Mouse (Mus musculus) bone marrow, adult 2 months (tissue): Measurements from ENCODE around the gene Ccdc9b. TPM values are rescaled to one million over a fixed set of nuclear protein-coding genes. Genes with fewer than 3 reads are reported as not detected.

Experiments used
- H3K27ac ChIP-seq: fragments of 200-500 bp; 2 replicates; pipeline ENCODE4 v1.5.1; 2012; ENCODE audit warnings: low read depth, mild to moderate bottlenecking, control low read depth, inconsistent platforms, low read length; ENCODE audit not compliant: control insufficient read depth, poor library complexity, insufficient read depth
- H3K4me1 ChIP-seq: fragments of 200-500 bp; 2 replicates; pipeline ENCODE4 v1.6.1; 2011; ENCODE audit warnings: low read length; ENCODE audit not compliant: control insufficient read depth, insufficient read depth
- H3K4me3 ChIP-seq: fragments of 200-500 bp; replicated peaks from 2 replicates; pipeline ENCODE3; 2011; ENCODE audit warnings: mild to moderate bottlenecking, low read depth, low read length, control low read depth; ENCODE audit not compliant: control insufficient read depth
- CTCF ChIP-seq: fragments of 200-500 bp; IDR thresholded peaks from 2 replicates; pipeline ENCODE4 v1.5.1; 2011; ENCODE audit warnings: low read length, control low read depth; ENCODE audit not compliant: control insufficient read depth, insufficient read depth
- POLR2A ChIP-seq: fragments of 200-500 bp; IDR thresholded peaks from 2 replicates; pipeline ENCODE4 v1.6.1; 2011; ENCODE audit warnings: low read depth, mild to moderate bottlenecking, control low read depth, low read length, borderline replicate concordance; ENCODE audit not compliant: control insufficient read depth
- WGBS: fragments of 180-500 bp; shearing (Covaris S2); methylation state at CpG from one replicate; pipeline ENCODE4 v1.1.7; 2018; 5-methylcytosine and 5-hydroxymethylcytosine counted together
- polyA plus RNA-seq: library from polyadenylated mRNA; stranded (reverse); fragments of >200 nt; gene quantifications from 2 replicates; pipeline ENCODE4 v1.2.4, GENCODE M21; 2011; ENCODE audit warnings: low replicate concordance; ENCODE audit not compliant: missing spikeins, insufficient read depth, insufficient read length

Ccdc9b gene
- polyA plus RNA-seq, 1 experiment, result 3.5 TPM

DNA sequence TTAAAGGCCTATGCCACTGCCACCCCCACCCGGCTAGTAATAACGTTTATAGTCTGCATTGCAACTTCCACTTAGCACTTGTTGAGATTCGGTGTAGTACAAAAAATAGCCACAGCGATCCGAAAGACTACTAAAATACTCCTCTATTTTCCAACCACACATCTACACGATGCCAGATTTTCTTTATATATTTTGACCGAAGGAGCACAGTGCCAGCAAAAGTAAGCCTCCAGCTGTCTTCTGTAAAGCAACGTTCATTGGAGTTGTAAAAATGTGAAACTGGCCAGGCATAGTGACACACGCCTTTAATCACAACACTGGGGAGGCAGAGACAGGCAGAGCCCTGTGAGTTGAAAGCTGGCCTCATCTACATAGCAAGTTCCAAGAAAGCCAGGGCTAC is 21.3 kb downstream of the Ccdc9b start:
- 68% methylated on average over 9 of the region's 9 CpGs for WGBS
- Histone ChIP-seq H3K4me1 (no peaks in the 10 kb centered on the region; the same call in none of the 2 replicates), H3K27ac (no peak overlapping the region), H3K4me3 (no peak overlapping the region)
- no peak for TF ChIP-seq CTCF
- TF ChIP-seq POLR2A, result no peak

DNA sequence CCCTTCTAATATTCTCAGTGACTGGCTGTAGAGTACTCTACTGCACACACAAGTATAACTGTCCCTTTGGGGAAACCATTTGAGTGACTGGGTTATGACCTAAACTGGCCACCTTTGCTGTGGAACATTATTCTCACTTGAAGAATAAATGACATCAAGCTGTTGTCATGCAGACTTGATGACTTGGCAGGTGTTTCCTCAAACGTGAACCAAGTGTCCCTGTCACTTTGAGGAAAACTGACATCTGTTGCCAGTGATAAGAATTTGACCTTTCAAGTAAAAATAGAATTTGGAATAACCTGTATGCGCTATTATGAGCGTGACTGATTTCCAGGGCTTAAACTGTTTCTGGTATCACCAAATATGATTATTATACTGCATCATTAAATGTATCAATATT is 22.1 kb downstream of the Ccdc9b start:
- H3K4me3 ChIP-seq, result no peak overlapping the region
- no peaks in the 10 kb centered on the region; the same call in none of the 2 replicates for H3K4me1 ChIP-seq
- no peak overlapping the region for H3K27ac ChIP-seq
- WGBS, result 39% methylated on average over 3 of the region's 3 CpGs
- TF ChIP-seq POLR2A, result no peak
- no peak for TF ChIP-seq CTCF

DNA sequence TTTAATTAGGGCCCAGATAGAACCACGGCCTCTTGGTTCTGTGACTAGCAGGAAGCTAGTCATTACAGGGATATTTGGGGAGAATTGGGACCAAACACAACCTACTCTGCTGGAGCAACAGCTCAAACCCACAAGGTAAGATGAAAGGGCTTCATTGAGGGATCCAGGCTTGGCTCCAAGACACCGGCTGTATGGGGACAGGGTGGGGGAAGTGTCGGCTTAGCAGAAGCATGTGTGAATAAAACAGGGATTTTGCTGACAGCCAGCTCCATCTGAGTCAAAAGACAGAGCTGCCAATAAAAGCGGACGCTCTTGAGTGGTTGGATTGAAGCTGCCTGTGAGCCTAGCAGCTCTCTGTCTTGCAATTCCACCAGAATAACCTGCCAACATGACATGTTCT is 29.1 kb downstream of the Ccdc9b start:
- Histone ChIP-seq H3K4me3 (no peak overlapping the region), H3K27ac (no peak overlapping the region), H3K4me1 (peaks cover 4% of the 10 kb centered on the region; the same call in 1 of the 2 replicates)
- TF ChIP-seq POLR2A (no peak), CTCF (no peak)
- WGBS, result 83% methylated on average over 5 of the region's 5 CpGs

DNA sequence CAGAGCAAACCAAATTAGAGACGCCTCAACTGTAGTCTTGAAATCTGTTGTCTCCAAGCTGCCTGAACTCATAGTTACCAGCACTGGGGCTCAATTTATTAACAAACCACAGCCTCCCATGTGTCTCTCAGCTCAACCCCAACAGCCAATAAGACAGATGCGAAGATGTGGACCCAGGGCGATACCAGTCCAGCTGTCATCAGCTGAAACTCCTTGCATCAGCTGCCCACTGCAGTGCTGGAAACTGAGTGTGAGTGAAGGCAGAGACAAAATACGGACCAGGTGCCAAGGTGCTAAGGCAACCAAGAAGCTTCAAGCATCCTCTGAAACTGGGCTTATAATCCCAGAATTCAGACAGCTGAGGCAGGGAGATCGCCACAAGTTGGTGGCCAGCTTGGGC is 30.5 kb downstream of the Ccdc9b start:
- TF ChIP-seq POLR2A (no peak), CTCF (no peak)
- Histone ChIP-seq H3K27ac (no peak overlapping the region), H3K4me3 (no peak overlapping the region), H3K4me1 (peaks cover 4% of the 10 kb centered on the region; the same call in 1 of the 2 replicates)
- 84% methylated on average over 5 of the region's 5 CpGs for WGBS

DNA sequence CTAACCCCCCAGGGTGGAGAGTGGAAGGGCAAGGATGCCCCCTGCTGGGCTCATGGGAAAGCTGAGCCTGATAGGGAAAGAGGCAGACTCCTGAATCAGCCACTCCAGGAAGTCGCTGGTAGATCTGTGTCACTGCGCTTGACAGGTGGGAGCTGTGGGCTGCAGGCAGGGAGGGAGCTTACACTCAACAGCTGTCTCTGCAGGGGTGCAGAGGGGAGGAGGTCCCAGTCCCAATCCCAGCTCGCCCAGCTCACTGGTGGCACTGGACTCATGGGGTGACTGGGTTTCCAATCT is 31.9 kb downstream of the Ccdc9b start:
- TF ChIP-seq POLR2A, result no peak
- peak; percentile 77 for TF ChIP-seq CTCF
- Histone ChIP-seq H3K4me3 (no peak overlapping the region), H3K4me1 (peaks cover 6% of the 10 kb centered on the region; the same call in 1 of the 2 replicates), H3K27ac (no peak overlapping the region)
- WGBS, result 7% methylated on average over 3 of the region's 3 CpGs

DNA sequence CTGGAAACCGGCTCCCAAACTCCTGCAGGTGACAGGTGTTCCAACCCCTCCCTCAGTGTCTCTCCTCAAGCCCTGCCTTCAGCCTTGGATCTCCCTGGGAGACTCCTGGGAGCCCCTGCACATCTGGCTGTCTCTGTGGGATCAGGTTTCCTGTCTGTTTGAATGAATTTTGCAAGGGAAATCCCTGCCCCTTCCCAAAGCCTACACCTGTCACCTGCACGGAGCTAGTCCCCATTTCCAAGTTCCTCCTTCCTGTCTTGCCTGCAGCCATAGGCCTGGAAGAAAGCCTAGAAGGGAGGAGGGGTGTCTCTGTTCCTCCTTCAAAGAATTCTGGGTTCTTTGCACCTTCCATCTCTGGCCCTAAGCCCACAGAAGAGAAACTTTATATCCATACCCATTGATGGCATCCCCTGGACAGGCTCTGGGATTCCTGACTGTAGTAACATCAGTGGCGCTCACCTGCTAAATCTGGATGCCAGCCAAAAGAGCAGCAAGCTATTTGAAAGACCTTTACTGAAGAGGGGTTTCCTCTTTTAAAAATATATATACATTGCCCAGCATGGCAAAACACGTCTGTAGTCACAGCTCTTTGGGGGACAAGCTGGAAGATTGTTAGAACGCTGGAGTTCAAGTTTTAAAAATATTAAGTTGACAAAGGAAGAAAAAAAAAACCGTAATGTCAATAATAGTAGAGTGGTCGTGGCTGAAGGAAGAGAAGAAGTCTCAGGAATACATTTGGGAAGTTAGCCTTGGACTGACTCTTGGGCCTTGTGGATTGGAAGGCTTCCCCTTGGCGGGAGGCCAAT is 32.4 kb downstream of the Ccdc9b start:
- Histone ChIP-seq H3K27ac (no peak overlapping the region; the same call in 1 of the 2 replicates), H3K4me1 (peaks cover 6% of the 10 kb centered on the region; the same call in 1 of the 2 replicates), H3K4me3 (no peak overlapping the region)
- 14% methylated on average over 8 of the region's 8 CpGs for WGBS
- TF ChIP-seq POLR2A, result no peak
- TF ChIP-seq CTCF, result no peak

DNA sequence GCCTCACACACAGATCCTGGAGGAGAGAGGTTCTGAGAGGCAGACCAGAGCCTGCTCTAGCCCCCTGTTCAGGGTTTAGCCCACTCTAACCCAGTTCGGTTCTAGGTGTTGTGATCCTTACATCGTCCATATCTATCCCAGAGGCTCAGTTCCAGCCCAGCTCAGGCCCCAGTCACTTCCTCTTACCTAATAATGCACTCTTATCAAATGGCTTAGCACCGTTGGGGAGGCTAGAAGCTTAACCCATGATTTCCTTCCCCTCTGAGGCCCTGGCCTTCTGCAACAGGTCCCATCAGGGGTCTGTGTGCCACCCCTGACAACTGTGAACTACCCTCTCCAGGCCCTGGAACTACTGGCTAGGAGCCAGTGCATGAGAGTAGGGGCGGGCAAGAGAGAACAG is 33.3 kb downstream of the Ccdc9b start:
- H3K4me1 ChIP-seq, result peaks cover 6% of the 10 kb centered on the region; the same call in 1 of the 2 replicates
- TF ChIP-seq POLR2A, result no peak
- no peak for TF ChIP-seq CTCF
- H3K4me3 ChIP-seq, result peak overlapping the region; percentile 19
- WGBS, result 2% methylated on average over 4 of the region's 4 CpGs
- peak overlapping the region; percentile 92 for H3K27ac ChIP-seq

DNA sequence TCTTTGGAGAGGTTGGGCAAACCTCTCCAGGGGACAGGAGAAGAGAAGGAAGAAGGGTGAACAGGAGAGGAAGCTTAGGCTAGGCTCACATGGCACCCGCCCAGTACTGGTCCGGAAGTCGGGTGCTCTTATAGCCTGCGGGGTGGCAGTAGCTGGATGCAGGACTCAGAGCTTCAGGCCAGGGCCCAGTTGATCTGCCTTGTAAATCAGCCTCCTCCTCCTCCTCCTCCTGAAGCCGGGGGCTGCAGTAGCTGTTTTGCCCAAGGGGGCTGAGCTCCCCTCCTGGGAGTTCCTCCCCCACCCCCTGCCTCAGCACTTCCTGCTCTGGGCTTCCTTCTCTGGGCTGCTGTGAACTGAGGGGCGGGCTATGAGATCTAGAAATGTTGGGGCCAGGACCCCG is 34.1 kb downstream of the Ccdc9b start, which contains the start of gene Plcb2:
Gene Plcb2, minus strand, starts transcription at position 102 of the 400 bp plus-strand sequence.
- TF ChIP-seq CTCF (no peak), POLR2A (peak; percentile 58; the same call in 1 of the 2 replicates)
- Histone ChIP-seq H3K27ac (peak within 1 kb of the TSS; percentile 92), H3K4me1 (peaks cover 6% of the 10 kb centered on the region; the same call in 1 of the 2 replicates), H3K4me3 (peak within 1 kb of the TSS; percentile 93)
- 4% methylated on average over 7 of the region's 7 CpGs for WGBS

DNA sequence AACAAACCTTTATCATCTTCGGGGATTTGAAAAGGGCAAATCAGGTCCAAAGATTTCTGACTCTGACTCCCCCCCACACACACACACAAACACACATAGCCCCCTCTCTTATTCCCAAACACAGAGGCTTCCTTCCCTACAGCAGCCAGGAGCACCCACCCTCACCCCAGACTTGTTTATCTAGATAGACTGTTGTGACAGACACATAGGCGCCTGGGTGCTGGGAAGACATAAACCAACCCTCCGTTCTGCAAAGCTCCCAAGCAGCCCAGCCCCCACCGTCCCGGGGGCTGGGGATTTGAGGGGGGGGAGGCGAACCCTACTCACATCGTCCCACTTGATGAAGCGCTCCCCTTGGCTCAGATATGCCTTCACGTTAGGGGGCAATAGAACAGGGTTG is 34.5 kb downstream of the Ccdc9b start:
- Histone ChIP-seq H3K27ac (peak overlapping the region; percentile 92), H3K4me3 (peak overlapping the region; percentile 93), H3K4me1 (peaks cover 6% of the 10 kb centered on the region; the same call in 1 of the 2 replicates)
- TF ChIP-seq POLR2A (no peak), CTCF (no peak)
- 2% methylated on average over 9 of the region's 9 CpGs for WGBS

DNA sequence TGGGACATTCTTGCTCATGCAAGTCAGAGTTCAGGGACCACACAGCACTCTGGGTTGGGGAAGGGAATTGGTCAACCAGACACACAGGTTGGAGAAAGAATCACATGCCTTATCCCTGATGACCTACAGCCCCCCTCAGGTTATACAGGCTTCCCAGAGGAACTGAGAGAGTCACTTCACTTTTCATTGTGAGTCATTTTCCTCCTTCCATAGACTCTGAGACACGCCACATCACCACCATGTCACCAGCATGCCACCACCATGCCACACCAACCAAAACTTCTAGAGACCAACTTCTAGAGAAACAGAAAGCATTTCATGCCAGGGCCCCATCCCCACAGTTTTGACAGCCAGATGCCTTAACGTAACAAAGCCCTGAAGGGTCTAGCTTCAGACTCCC is 35.6 kb downstream of the Ccdc9b start:
- Histone ChIP-seq H3K4me1 (peaks cover 6% of the 10 kb centered on the region; the same call in 1 of the 2 replicates), H3K27ac (no peak overlapping the region; the same call in 1 of the 2 replicates), H3K4me3 (peak overlapping the region; percentile 93)
- 23% methylated on average over 2 of the region's 2 CpGs for WGBS
- TF ChIP-seq CTCF, result no peak
- no peak for TF ChIP-seq POLR2A
